Mouse (Mus musculus) hindbrain, embryonic 13.5 days (tissue): ENCODE measurements around the gene Rsad2. TPM values are rescaled to one million over a fixed set of nuclear protein-coding genes. Genes with fewer than 3 reads are reported as not detected.
"Not testable (repeated sequence)": the region's sequence is repeated elsewhere in the genome, so short reads cannot be mapped to it uniquely, and the experiment has no call there.

Source experiments
- ATAC-seq: fragments of 200-750 bp; cut with Nextera tagmentation; 2 replicates; pipeline ENCODE4 v1.8.0; 2017; ENCODE audit warnings: moderate TSS enrichment; ENCODE audit not compliant: low FRiP score
- H3K27ac ChIP-seq: fragments of 300-500 bp; sonication (generic); 2 replicates; pipeline ENCODE4 v1.5.1; 2015; ENCODE audit warnings: inconsistent platforms, mild to moderate bottlenecking, moderate library complexity
- H3K27me3 ChIP-seq: fragments of 300-500 bp; sonication (generic); 2 replicates; pipeline ENCODE4 v1.6.1; 2015; ENCODE audit warnings: mild to moderate bottlenecking, inconsistent platforms
- H3K36me3 ChIP-seq: fragments of 300-500 bp; sonication (generic); 2 replicates; pipeline ENCODE4 v1.6.1; 2015; ENCODE audit warnings: mild to moderate bottlenecking, inconsistent platforms
- H3K4me1 ChIP-seq: fragments of 300-500 bp; sonication (generic); replicated peaks from 2 replicates; pipeline ENCODE4 v1.6.1; 2015; ENCODE audit warnings: inconsistent platforms
- H3K4me2 ChIP-seq: fragments of 300-500 bp; sonication (generic); 2 replicates; pipeline ENCODE4 v1.6.1; 2015; ENCODE audit warnings: inconsistent platforms, mild to moderate bottlenecking, moderate library complexity
- H3K4me3 ChIP-seq: fragments of 300-500 bp; sonication (generic); 2 replicates; pipeline ENCODE4 v1.5.1; 2015; ENCODE audit warnings: mild to moderate bottlenecking, inconsistent platforms
- H3K9ac ChIP-seq: fragments of 300-500 bp; sonication (generic); 2 replicates; pipeline ENCODE4 v1.6.1; 2015; ENCODE audit warnings: mild to moderate bottlenecking, inconsistent platforms
- H3K9me3 ChIP-seq: fragments of 300-500 bp; sonication (generic); 2 replicates; pipeline ENCODE4 v1.6.1; 2016; ENCODE audit warnings: inconsistent platforms
- WGBS: fragments of 180-500 bp; shearing (Covaris S2); methylation state at CpG from one replicate; pipeline ENCODE4 v1.1.7; 2015; 5-methylcytosine and 5-hydroxymethylcytosine counted together
- polyA plus RNA-seq: library from polyadenylated mRNA; unstranded; fragments of >200 nt; fragmentation: Nextera tagmentation; extraction: Ambion mirVana; gene quantifications from 2 replicates; pipeline ENCODE4 v1.2.1, GENCODE M21; 2015

Rsad2 gene
- 0.44 and 0.84 TPM in 2 replicates for polyA plus RNA-seq

DNA sequence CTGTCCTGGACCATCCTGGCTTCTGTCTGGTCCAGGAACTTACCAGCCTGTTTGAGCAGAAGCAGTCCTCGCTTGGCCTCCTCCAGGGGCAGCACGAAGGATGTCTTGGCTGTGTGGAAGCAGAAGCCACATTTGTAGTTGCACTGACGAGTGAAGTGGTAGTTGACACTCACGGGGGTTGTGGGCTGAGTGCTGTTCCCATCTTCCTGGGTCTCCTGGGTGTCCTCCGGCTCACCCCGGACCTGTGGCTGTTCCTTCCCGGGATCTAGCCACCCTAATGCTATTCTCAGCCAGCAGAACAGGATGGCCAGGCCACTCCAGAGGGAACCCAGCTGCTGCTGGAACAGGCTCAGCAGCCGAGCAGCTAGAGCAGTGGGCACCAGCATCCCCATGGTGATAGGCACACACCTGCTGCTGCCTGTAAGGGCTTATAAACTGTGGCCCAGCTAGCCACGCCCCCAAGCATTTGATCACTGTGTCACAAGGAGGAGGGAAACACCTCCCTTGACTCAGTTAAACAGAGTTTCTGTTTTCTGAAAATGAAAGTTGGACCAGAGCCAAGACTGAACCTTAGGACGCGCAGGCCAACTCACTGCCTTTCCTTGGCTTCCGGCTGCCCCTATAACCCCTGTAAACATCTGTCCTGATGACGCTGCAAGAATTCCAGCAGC is at the start of gene Rsad2:
Gene Rsad2, minus strand, starts transcription at position 425 of the 671 bp plus-strand sequence.
- 51% methylated on average over 13 of the region's 13 CpGs for WGBS
- 0 out of 2 replicates have a peak within 1 kb of the TSS, but pooled peaks have one; percentile 2 for H3K4me2 ChIP-seq

GRCm38 (mm10) chr12:26501042-26501441 is 44.8 kb upstream of the Rsad2 start:
- Histone ChIP-seq H3K4me3 (no peak overlapping the region), H3K4me1 (no peaks in the 10 kb centered on the region), H3K36me3 (no peaks in the 10 kb centered on the region), H3K27me3 (no peaks in the 10 kb centered on the region), H3K27ac (no peak overlapping the region), H3K4me2 (no peak overlapping the region), H3K9me3 (no peaks in the 10 kb centered on the region), H3K9ac (no peak overlapping the region)
- ATAC-seq: no peak
- WGBS: 84% methylated on average over 3 of the region's 3 CpGs

More for the DNA sequence above, at the start of gene Rsad2:
- Histone ChIP-seq H3K27ac (no peak within 1 kb of the TSS), H3K4me1 (peaks cover 10% of the 10 kb centered on the region), H3K9ac (no peak within 1 kb of the TSS), H3K4me3 (no peak within 1 kb of the TSS), H3K9me3 (no peaks in the 10 kb centered on the region), H3K36me3 (no peaks in the 10 kb centered on the region), H3K27me3 (no peaks in the 10 kb centered on the region)
- ATAC-seq: 0 out of 2 replicates have a peak, but pooled peaks have one; percentile 36

DNA sequence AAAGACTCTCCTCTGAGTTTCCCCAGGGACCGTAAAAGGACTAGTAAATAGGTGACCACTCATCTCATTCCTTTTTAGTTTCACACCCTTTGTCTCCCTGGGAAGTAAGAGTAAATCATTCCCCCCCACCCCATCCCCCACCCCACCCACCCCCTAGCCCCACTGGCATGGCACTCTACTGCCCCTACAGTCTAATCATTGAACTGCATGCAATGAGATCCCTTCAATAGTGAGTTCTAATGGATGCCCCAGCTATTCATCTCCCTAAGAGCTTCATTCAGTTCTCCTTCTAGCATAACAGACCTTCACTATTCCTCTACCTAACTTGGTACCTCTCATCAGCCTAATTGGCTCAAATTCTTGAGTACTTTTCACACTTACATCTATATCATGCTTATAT is 33.7 kb upstream of the Rsad2 start:
- WGBS: 74% methylated on average over 1 of the region's 1 CpGs
- no peaks in the 10 kb centered on the region for H3K36me3 ChIP-seq
- no peak overlapping the region for H3K4me2 ChIP-seq

DNA sequence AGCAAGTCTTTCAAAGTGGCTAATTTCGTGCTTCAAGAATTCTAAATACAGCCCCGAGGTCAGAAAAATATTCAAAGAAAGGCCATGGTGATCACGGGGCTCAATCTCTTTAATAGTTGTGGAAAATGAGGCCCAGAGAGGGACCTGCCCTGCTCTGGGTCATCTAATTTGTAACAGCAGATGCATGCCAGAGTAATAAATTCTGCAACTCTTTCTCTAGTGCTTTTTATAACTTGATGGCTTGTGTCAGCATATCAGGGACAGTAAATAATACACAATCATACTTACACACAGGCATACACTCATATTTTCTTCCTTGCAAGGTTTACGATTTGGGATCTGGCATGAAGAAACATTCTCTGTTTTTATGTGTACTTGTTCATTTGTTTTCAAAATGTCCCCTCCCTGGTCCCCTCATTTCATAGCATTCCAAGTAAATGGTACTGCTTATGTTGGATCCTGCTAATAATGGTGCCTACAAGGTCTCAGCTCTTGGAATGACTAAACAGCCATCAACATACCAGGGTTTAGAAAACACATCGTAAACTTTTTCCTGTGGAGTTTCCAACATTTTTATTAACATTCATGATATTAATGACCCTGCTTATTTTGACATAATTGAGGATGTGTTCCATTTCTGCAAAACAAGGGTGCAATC is 32.5 kb upstream of the Rsad2 start:
- WGBS: 33% methylated on average over 5 of the region's 5 CpGs
- H3K4me3 ChIP-seq: no peak overlapping the region
- H3K9me3 ChIP-seq: no peaks in the 10 kb centered on the region
- ATAC-seq: no peak
- H3K4me1 ChIP-seq: peaks cover 12% of the 10 kb centered on the region
- peak overlapping the region; percentile 17 for H3K4me2 ChIP-seq
- H3K27ac ChIP-seq: peak overlapping the region; percentile 3; the same call in 1 of the 2 replicates
- peaks cover 11% of the 10 kb centered on the region; the same call in 1 of the 2 replicates for H3K27me3 ChIP-seq
- H3K36me3 ChIP-seq: no peaks in the 10 kb centered on the region
- H3K9ac ChIP-seq: no peak overlapping the region

More for the DNA sequence above, 33.7 kb upstream of the Rsad2 start:
- H3K9me3 ChIP-seq: no peaks in the 10 kb centered on the region
- H3K4me1 ChIP-seq: peaks cover 12% of the 10 kb centered on the region
- H3K4me3 ChIP-seq: no peak overlapping the region
- H3K27ac ChIP-seq: no peak overlapping the region
- no peak overlapping the region for H3K9ac ChIP-seq
- ATAC-seq: no peak
- peaks cover 11% of the 10 kb centered on the region; the same call in 1 of the 2 replicates for H3K27me3 ChIP-seq

GRCm38 (mm10) chr12:26487874-26488616 is 31.8 kb upstream of the Rsad2 start:
- peak overlapping the region; percentile 17 for H3K4me2 ChIP-seq
- ATAC-seq: peak; percentile 78; the same call in 1 of the 2 replicates
- H3K27ac ChIP-seq: peak overlapping the region; percentile 13; the same call in 1 of the 2 replicates
- no peak overlapping the region for H3K9ac ChIP-seq
- H3K27me3 ChIP-seq: peaks cover 11% of the 10 kb centered on the region; the same call in 1 of the 2 replicates
- H3K9me3 ChIP-seq: no peaks in the 10 kb centered on the region
- peaks cover 12% of the 10 kb centered on the region for H3K4me1 ChIP-seq
- H3K36me3 ChIP-seq: no peaks in the 10 kb centered on the region
- 41% methylated on average over 14 of the region's 14 CpGs for WGBS
- no peak overlapping the region for H3K4me3 ChIP-seq

DNA sequence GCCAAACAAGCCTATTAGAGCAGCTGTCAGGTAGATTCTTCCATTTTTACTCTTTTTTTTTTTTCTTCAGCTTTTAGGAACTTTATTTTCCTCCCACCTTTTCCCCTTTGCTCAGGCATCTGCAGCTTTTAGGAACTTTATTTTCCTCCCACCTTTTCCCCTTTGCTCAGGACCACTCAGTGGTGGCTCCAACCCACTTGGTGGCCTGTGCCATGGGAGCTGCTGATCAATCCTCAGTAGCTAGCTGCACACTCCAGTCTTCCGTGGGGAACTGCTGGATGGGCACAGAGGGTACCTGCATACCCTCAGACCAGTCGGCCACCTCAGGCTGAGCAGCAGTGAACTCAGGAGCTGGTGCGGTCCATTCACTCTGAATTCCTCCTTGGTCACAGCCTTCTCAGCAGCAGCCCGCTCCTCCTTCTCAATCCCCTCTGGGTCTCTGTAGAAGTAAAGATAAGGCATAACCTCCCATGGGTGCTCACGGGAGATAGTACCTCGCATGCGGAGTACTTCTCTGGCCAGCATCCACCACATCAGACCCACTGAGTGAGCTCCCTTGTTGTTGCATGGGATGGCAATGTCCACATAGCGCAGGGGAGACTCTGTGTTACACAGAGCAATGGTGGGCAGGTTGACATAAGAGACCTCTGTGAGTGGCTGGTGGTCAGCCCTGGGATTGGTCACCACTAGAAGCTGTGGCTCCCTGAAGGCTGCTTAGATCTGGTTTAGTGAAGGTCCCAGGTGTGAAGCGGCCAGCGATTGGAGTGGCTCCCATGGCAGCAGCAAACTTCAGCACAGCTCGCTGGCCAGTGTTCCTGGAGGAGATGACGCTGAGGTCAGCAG is 29.7 kb upstream of the Rsad2 start:
- not testable (repeated sequence) for H3K36me3 ChIP-seq, H3K9ac ChIP-seq, H3K27ac ChIP-seq, H3K27me3 ChIP-seq, ATAC-seq, H3K4me3 ChIP-seq, H3K9me3 ChIP-seq, H3K4me2 ChIP-seq
- 93% methylated on average over 12 of the region's 12 CpGs for WGBS
- H3K4me1 ChIP-seq: peaks cover 12% of the 10 kb centered on the region

DNA sequence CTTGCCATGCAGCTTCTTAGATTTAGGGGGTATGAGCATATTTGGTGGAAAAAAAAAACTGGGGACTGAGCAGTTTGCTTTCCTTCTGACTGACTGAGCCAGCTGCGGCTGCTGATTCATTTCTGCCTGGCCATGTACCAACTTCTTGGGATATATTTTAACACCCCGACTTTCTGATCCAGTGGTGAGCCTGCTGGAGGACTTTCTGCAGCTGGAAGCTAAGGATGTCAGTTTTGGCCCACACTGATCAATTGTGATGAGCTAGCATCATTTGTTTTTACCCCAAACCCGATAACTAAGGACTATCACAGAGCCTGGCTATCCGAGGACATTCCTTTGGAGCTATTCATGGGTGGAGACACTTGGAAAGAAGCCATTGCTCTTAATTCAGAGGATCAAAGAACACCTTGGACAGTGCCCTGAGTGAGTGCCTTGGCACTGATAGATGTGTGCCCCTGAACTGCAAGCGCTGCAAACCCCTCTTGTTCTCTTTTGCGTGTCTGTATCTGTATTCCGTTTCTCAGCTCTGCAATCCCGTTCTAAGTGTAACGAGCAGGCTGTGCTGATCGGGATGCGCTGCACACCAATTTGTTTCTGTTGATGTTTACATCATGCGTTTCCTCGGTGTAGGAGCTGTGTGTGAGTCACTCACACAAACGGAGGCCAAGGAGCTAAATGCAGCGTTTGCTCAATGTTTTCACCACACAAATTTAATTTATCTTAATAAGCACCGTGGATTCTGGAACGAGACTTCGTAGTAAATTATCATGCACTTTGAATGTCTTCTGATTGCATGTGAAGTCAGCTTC is 22.1 kb upstream of the Rsad2 start:
- no peaks in the 10 kb centered on the region for H3K4me1 ChIP-seq
- no peak overlapping the region for H3K4me3 ChIP-seq
- H3K9ac ChIP-seq: no peak overlapping the region
- 89% methylated on average over 18 of the region's 18 CpGs for WGBS
- no peak overlapping the region for H3K4me2 ChIP-seq
- no peak overlapping the region for H3K27ac ChIP-seq
- H3K9me3 ChIP-seq: no peaks in the 10 kb centered on the region
- no peaks in the 10 kb centered on the region for H3K27me3 ChIP-seq
- ATAC-seq: no peak
- H3K36me3 ChIP-seq: peaks cover 7% of the 10 kb centered on the region; the same call in 1 of the 2 replicates

DNA sequence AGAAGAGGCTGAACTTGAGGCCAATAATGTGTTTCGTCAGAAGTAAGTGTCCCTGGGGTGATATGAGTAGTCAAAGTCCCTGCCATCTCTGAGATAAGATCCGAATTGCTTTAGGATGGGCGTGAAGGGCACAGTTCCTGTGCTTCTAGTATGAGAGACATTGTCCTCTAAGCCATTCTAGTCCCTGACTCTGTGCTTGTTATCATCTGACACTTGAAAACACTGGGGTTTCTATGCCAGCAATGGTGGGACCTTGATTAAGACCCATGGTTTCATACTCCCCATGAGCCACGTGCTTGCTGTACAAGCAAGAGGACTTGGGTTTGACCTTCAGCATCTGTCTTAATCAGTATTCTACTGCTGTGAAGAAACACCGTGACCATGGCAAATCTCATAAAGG is 20.9 kb upstream of the Rsad2 start:
- Histone ChIP-seq H3K9me3 (no peaks in the 10 kb centered on the region), H3K4me1 (no peaks in the 10 kb centered on the region), H3K9ac (no peak overlapping the region), H3K36me3 (peaks cover 9% of the 10 kb centered on the region; the same call in 1 of the 2 replicates), H3K27ac (no peak overlapping the region), H3K4me2 (no peak overlapping the region), H3K4me3 (no peak overlapping the region), H3K27me3 (no peaks in the 10 kb centered on the region)
- ATAC-seq: no peak
- 79% methylated on average over 5 of the region's 5 CpGs for WGBS

GRCm38 (mm10) chr12:26473746-26474145 is 17.5 kb upstream of the Rsad2 start:
- ATAC-seq: no peak
- WGBS: 90% methylated on average over 6 of the region's 6 CpGs

DNA sequence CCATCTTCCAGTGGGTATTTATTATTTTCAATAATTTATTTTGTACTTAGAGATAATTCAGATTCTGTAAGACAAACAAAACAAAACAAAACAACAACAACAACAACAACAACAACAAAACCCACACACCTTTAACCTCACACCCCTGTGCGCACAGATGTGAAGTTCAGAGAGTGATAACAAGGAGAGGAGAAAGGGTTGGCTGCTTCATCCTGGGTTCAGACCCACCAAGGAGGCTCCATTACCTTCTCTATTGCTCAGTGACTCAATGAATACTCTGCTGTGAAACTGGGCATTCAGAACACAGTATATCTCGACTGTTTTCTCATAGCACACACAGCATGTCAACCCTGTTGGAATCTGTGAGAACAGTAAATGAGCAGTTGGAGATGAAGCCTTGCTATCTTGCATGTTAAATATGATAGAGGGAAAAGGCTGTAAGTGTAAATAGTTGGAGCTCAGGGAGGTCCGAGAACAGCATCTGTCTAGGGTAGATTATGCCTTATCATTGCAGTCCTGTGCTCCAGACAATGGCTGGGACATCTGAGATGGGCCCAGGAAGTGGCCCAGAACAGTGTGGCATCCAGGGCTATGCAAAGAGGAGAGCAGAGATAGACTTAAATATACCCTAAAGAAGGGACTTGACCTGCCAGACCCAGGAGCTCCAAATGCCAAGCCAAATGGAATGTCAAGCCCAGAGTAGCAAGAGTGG is 16.7 kb upstream of the Rsad2 start:
- ATAC-seq: no peak
- Histone ChIP-seq H3K4me1 (peaks cover 28% of the 10 kb centered on the region), H3K9ac (no peak overlapping the region), H3K4me3 (no peak overlapping the region), H3K36me3 (peaks cover 5% of the 10 kb centered on the region; the same call in 1 of the 2 replicates), H3K27me3 (no peaks in the 10 kb centered on the region), H3K27ac (no peak overlapping the region), H3K4me2 (no peak overlapping the region), H3K9me3 (no peaks in the 10 kb centered on the region)
- WGBS: 93% methylated on average over 3 of the region's 3 CpGs

More at GRCm38 (mm10) chr12:26473746-26474145, 17.5 kb upstream of the Rsad2 start:
- Histone ChIP-seq H3K4me3 (no peak overlapping the region), H3K36me3 (peaks cover 9% of the 10 kb centered on the region; the same call in 1 of the 2 replicates), H3K9ac (no peak overlapping the region), H3K4me1 (peaks cover 24% of the 10 kb centered on the region), H3K27me3 (no peaks in the 10 kb centered on the region), H3K4me2 (no peak overlapping the region), H3K27ac (no peak overlapping the region), H3K9me3 (no peaks in the 10 kb centered on the region)
